In the genomic region with DNA sequence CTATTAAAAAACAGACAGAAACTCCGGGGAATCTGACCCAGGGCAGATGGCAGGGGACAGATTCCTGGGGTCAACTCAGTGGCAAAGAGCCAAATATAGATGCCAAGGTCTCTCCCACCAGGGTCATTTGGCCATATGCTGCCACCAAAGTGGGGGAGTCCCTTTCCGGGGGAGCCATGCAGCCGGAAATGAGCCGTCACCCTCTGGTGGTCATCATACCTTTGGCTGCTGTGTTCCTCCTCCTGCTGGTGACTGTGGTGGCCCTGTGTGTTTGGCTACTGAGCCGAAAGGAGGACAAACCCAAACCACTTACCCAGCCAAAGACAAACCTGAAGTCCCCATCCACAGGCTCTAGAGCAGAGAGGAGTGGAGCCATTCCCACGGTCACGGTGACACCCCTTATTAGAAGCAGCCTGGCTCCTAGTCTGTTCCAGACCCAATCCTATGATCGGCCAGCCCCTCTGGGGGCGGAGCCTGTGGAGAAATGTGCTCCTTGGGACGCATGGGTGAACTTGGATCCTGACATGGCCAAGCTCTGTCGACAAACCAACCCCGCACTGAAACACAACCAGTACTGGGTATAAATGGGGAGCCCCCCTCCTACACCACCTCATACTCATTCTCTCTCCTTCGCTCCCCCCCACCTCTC, we compare ENCODE assay signal across 14 mouse cellular contexts.
DNase-seq lines count a peak whose midpoint lies in the region; ATAC-seq and TF ChIP-seq lines count a peak whose summit lies in the region.
"Had no signal": no experiment of that assay in that cellular context is flagged by ENCODE, and none has a peak within 500 bp of the region (broad histone marks: within the 10 kb centered on the region; RNA-seq: fewer than 3 reads in every experiment).

No protein-coding gene starts in this region.

- H3K36me3 ChIP-seq in embryonic facial prominence, embryonic 12.5 days, result peaks cover 10% of the 10 kb centered on the region; the same call in 1 of the 2 replicates
- H3K36me3 ChIP-seq in embryonic facial prominence, embryonic 10.5 days (replicated peaks), result peaks cover 10% of the 10 kb centered on the region; the same call in 1 of the 2 replicates
- H3K36me3 ChIP-seq in midbrain, embryonic 13.5 days, result no peaks in the 10 kb centered on the region
- no peaks in the 10 kb centered on the region for H3K36me3 ChIP-seq in midbrain, embryonic 15.5 days (replicated peaks)
- no peaks in the 10 kb centered on the region for H3K36me3 ChIP-seq in kidney, embryonic 15.5 days
- no peaks in the 10 kb centered on the region for H3K36me3 ChIP-seq in splenic B cell, adult 2 months (ENCODE audit: control insufficient read depth, insufficient read depth, low read length, poor library complexity, severe bottlenecking)
- H3K36me3 ChIP-seq in lung, postnatal 0 days (ENCODE audit: insufficient read depth, low read length), result no peaks in the 10 kb centered on the region
- H3K36me3 ChIP-seq: hindbrain, embryonic 12.5 days had no signal

- no peaks in the 10 kb centered on the region for H3K27me3 ChIP-seq in embryonic facial prominence, embryonic 12.5 days
- H3K27me3 ChIP-seq in embryonic facial prominence, embryonic 10.5 days (replicated peaks; ENCODE audit: low read depth, poor library complexity, severe bottlenecking), result no peaks in the 10 kb centered on the region
- no peaks in the 10 kb centered on the region for H3K27me3 ChIP-seq in midbrain, embryonic 13.5 days
- H3K27me3 ChIP-seq in midbrain, embryonic 15.5 days (replicated peaks), result no peaks in the 10 kb centered on the region
- no peaks in the 10 kb centered on the region for H3K27me3 ChIP-seq in kidney, embryonic 15.5 days
- no peaks in the 10 kb centered on the region for H3K27me3 ChIP-seq in splenic B cell, adult 2 months (ENCODE audit: control insufficient read depth, insufficient read depth, low read length, poor library complexity, severe bottlenecking)
- no peaks in the 10 kb centered on the region for H3K27me3 ChIP-seq in lung, postnatal 0 days (replicated peaks; ENCODE audit: insufficient read depth, low read length)
- H3K27me3 ChIP-seq: hindbrain, embryonic 12.5 days had no signal

- no peak for TF ChIP-seq EP300 in lung, postnatal 0 days (IDR thresholded peaks at IDR 0.05)

- no peak for DNase-seq in embryonic facial prominence, embryonic 10.5 days (ENCODE audit: low spot score)
- DNase-seq in splenic B cell, adult 2 months (ENCODE audit: low read depth, low spot score), result peak; percentile 13
- DNase-seq in cerebellum, postnatal 14 days, result no peak
- no peak for DNase-seq in lung, postnatal 0 days (ENCODE audit: low spot score)
- DNase-seq: cerebellum, adult 11 months; lung, adult 18-20 months; spleen, adult 18-20 months; thymus, postnatal 36 days had no signal

- peaks cover 5% of the 10 kb centered on the region; the same call in 1 of the 2 replicates for H3K4me1 ChIP-seq in embryonic facial prominence, embryonic 12.5 days
- peaks cover 29% of the 10 kb centered on the region for H3K4me1 ChIP-seq in embryonic facial prominence, embryonic 10.5 days
- H3K4me1 ChIP-seq in midbrain, embryonic 13.5 days (replicated peaks), result no peaks in the 10 kb centered on the region
- H3K4me1 ChIP-seq in midbrain, embryonic 15.5 days, result no peaks in the 10 kb centered on the region
- H3K4me1 ChIP-seq in kidney, embryonic 15.5 days, result peaks cover 21% of the 10 kb centered on the region
- H3K4me1 ChIP-seq in lung, postnatal 0 days (ENCODE audit: insufficient read depth, low read depth, low read length), result no peaks in the 10 kb centered on the region
- H3K4me1 ChIP-seq: hindbrain, embryonic 12.5 days had no signal

- no peak overlapping the region for H3K27ac ChIP-seq in embryonic facial prominence, embryonic 12.5 days
- no peak overlapping the region for H3K27ac ChIP-seq in embryonic facial prominence, embryonic 10.5 days (replicated peaks)
- H3K27ac ChIP-seq in midbrain, embryonic 13.5 days, result no peak overlapping the region
- no peak overlapping the region for H3K27ac ChIP-seq in midbrain, embryonic 15.5 days
- peak overlapping the region; percentile 51 for H3K27ac ChIP-seq in kidney, embryonic 15.5 days
- H3K27ac ChIP-seq in lung, postnatal 0 days (ENCODE audit: low read length), result no peak overlapping the region
- H3K27ac ChIP-seq: hindbrain, embryonic 12.5 days had no signal

- no peaks in the 10 kb centered on the region for H3K9me3 ChIP-seq in embryonic facial prominence, embryonic 12.5 days
- H3K9me3 ChIP-seq in embryonic facial prominence, embryonic 10.5 days, result no peaks in the 10 kb centered on the region
- no peaks in the 10 kb centered on the region for H3K9me3 ChIP-seq in midbrain, embryonic 13.5 days
- no peaks in the 10 kb centered on the region for H3K9me3 ChIP-seq in midbrain, embryonic 15.5 days
- no peaks in the 10 kb centered on the region for H3K9me3 ChIP-seq in kidney, embryonic 15.5 days (replicated peaks)
- no peaks in the 10 kb centered on the region for H3K9me3 ChIP-seq in lung, postnatal 0 days (ENCODE audit: low read length)
- H3K9me3 ChIP-seq: hindbrain, embryonic 12.5 days had no signal

- H3K4me3 ChIP-seq in embryonic facial prominence, embryonic 12.5 days, result no peak overlapping the region
- no peak overlapping the region for H3K4me3 ChIP-seq in embryonic facial prominence, embryonic 10.5 days
- no peak overlapping the region for H3K4me3 ChIP-seq in midbrain, embryonic 13.5 days (replicated peaks)
- no peak overlapping the region for H3K4me3 ChIP-seq in midbrain, embryonic 15.5 days
- H3K4me3 ChIP-seq in kidney, embryonic 15.5 days (replicated peaks), result no peak overlapping the region
- no peak overlapping the region for H3K4me3 ChIP-seq in lung, postnatal 0 days (ENCODE audit: low read depth, low read length)
- H3K4me3 ChIP-seq: hindbrain, embryonic 12.5 days had no signal

- 77% methylated on average over 13 of the region's 13 CpGs for WGBS in embryonic facial prominence, embryonic 12.5 days
- 70% methylated on average over 13 of the region's 13 CpGs for WGBS in embryonic facial prominence, embryonic 10.5 days
- WGBS in midbrain, embryonic 13.5 days, result 72% methylated on average over 13 of the region's 13 CpGs
- 70% methylated on average over 13 of the region's 13 CpGs for WGBS in midbrain, embryonic 15.5 days
- WGBS in kidney, embryonic 15.5 days, result 66% methylated on average over 13 of the region's 13 CpGs
- 75% methylated on average over 13 of the region's 13 CpGs for WGBS in lung, postnatal 0 days

- ATAC-seq in embryonic facial prominence, embryonic 12.5 days (ENCODE audit: insufficient number of reproducible peaks, insufficient read depth, low FRiP score, low TSS enrichment), result 0 out of 2 replicates have a peak, but pooled peaks have one; percentile 6
- ATAC-seq in midbrain, embryonic 13.5 days, result 0 out of 2 replicates have a peak, but pooled peaks have one; percentile 40
- ATAC-seq in midbrain, embryonic 15.5 days (replicated peaks), result no peak
- peak; percentile 86 for ATAC-seq in kidney, embryonic 15.5 days (replicated peaks; ENCODE audit: low FRiP score)
- no peak for ATAC-seq in lung, postnatal 0 days
- ATAC-seq: forebrain, embryonic 14.5 days had no signal

- no peak overlapping the region for H3K9ac ChIP-seq in embryonic facial prominence, embryonic 12.5 days
- no peak overlapping the region for H3K9ac ChIP-seq in midbrain, embryonic 13.5 days (replicated peaks)
- H3K9ac ChIP-seq in midbrain, embryonic 15.5 days, result no peak overlapping the region
- no peak overlapping the region for H3K9ac ChIP-seq in kidney, embryonic 15.5 days
- H3K9ac ChIP-seq in lung, postnatal 0 days (replicated peaks; ENCODE audit: low read depth), result no peak overlapping the region
- H3K9ac ChIP-seq: hindbrain, embryonic 12.5 days had no signal

- TF ChIP-seq CTCF in lung, postnatal 0 days (IDR thresholded peaks at IDR 0.05), result no peak

- no peak overlapping the region for H3K4me2 ChIP-seq in embryonic facial prominence, embryonic 12.5 days (replicated peaks)
- no peak overlapping the region for H3K4me2 ChIP-seq in midbrain, embryonic 13.5 days (replicated peaks)
- no peak overlapping the region for H3K4me2 ChIP-seq in midbrain, embryonic 15.5 days
- H3K4me2 ChIP-seq in kidney, embryonic 15.5 days, result peak overlapping the region; percentile 33
- no peak overlapping the region for H3K4me2 ChIP-seq in lung, postnatal 0 days (replicated peaks; ENCODE audit: low read depth, low read length)
- H3K4me2 ChIP-seq: hindbrain, embryonic 12.5 days had no signal

Comparison
In these comparisons a context has a peak if more than half of its experiments do, and no peak if none do; other contexts are left out.
1. ATAC-seq: peak in embryonic facial prominence, embryonic 12.5 days (single experiment), midbrain, embryonic 13.5 days (single experiment) and kidney, embryonic 15.5 days (single experiment); none in midbrain, embryonic 15.5 days (single experiment) and lung, postnatal 0 days (single experiment).